Mouse (Mus musculus): ENCODE results near the gene Bhlhe41.

Bhlhe41 gene

GRCm38 (mm10) chr6:145865289-145865885, at the start of gene Bhlhe41:
Gene Bhlhe41, minus strand, starts transcription at chr6:145865558.
- DNase-seq: no peak

GRCm38 (mm10) chr6:145912232-145912631, 46.9 kb upstream of the Bhlhe41 start:
- DNase-seq: no peak

GRCm38 (mm10) chr6:145910469-145911426, 45.4 kb upstream of the Bhlhe41 start:
- DNase-seq: no peak

GRCm38 (mm10) chr6:145909943-145910342, 44.6 kb upstream of the Bhlhe41 start:
- DNase-seq: no peak

GRCm38 (mm10) chr6:145906096-145906890, 40.9 kb upstream of the Bhlhe41 start:
- no peak for DNase-seq

GRCm38 (mm10) chr6:145904616-145905015, 39.3 kb upstream of the Bhlhe41 start:
- DNase-seq: no peak

- no peak for DNase-seq
These were observed 38.8 kb upstream of the Bhlhe41 start for GRCm38 (mm10) chr6:145904169-145904568.

- peak; percentile 36 to 47 for DNase-seq
These were observed 29.4 kb upstream of the Bhlhe41 start for GRCm38 (mm10) chr6:145894669-145895342.

GRCm38 (mm10) chr6:145893366-145894021, 28.1 kb upstream of the Bhlhe41 start:
- DNase-seq: no peak

- no peak for DNase-seq
These were observed 27.3 kb upstream of the Bhlhe41 start for GRCm38 (mm10) chr6:145892381-145893265.

- no peak for DNase-seq
These were observed 26.6 kb upstream of the Bhlhe41 start for GRCm38 (mm10) chr6:145891951-145892350.

- DNase-seq: no peak
These were observed 22.4 kb upstream of the Bhlhe41 start for GRCm38 (mm10) chr6:145887719-145888118.

- DNase-seq: no peak
These were observed 20.9 kb upstream of the Bhlhe41 start for GRCm38 (mm10) chr6:145886277-145886676.

GRCm38 (mm10) chr6:145885069-145885468, 19.7 kb upstream of the Bhlhe41 start:
- no peak for DNase-seq

GRCm38 (mm10) chr6:145883668-145884067, 18.3 kb upstream of the Bhlhe41 start:
- DNase-seq: no peak

GRCm38 (mm10) chr6:145883010-145883409, 17.7 kb upstream of the Bhlhe41 start:
- DNase-seq: no peak

- no peak for DNase-seq
These were observed 15.3 kb upstream of the Bhlhe41 start for GRCm38 (mm10) chr6:145880609-145881008.

- DNase-seq: no peak
These were observed 11.8 kb upstream of the Bhlhe41 start for GRCm38 (mm10) chr6:145876986-145877735.

- no peak for DNase-seq
These were observed 8.0 kb upstream of the Bhlhe41 start for GRCm38 (mm10) chr6:145873354-145873753.

GRCm38 (mm10) chr6:145872010-145872409, 6.7 kb upstream of the Bhlhe41 start:
- no peak for DNase-seq

Measured in thymus, postnatal 36 days (tissue).